Mouse (Mus musculus) neural tube, embryonic 15.5 days (tissue): Measurements from ENCODE around the gene Mef2b. TPM values are rescaled to one million over a fixed set of nuclear protein-coding genes. Genes with fewer than 3 reads are reported as not detected.

Experiments
- ATAC-seq: fragments of 200-750 bp; cut with Nextera tagmentation; 2 replicates; pipeline ENCODE4 v1.8.0; 2017; ENCODE audit warnings: mild to moderate bottlenecking, moderate TSS enrichment, moderate library complexity; ENCODE audit not compliant: low FRiP score
- H3K27ac ChIP-seq: fragments of 300-500 bp; sonication (generic); replicated peaks from 2 replicates; pipeline ENCODE4 v1.5.1; 2015; ENCODE audit warnings: mild to moderate bottlenecking, inconsistent platforms
- H3K27me3 ChIP-seq: fragments of 300-500 bp; sonication (generic); replicated peaks from 2 replicates; pipeline ENCODE4 v1.6.1; 2015; ENCODE audit warnings: inconsistent platforms
- H3K36me3 ChIP-seq: fragments of 300-500 bp; sonication (generic); 2 replicates; pipeline ENCODE4 v1.6.1; 2015; ENCODE audit warnings: inconsistent platforms
- H3K4me1 ChIP-seq: fragments of 300-500 bp; sonication (generic); 2 replicates; pipeline ENCODE4 v1.6.1; 2015; ENCODE audit warnings: inconsistent platforms
- H3K4me2 ChIP-seq: fragments of 300-500 bp; sonication (generic); 2 replicates; pipeline ENCODE4 v1.6.1; 2015; ENCODE audit warnings: inconsistent platforms, mild to moderate bottlenecking, moderate library complexity
- H3K4me3 ChIP-seq: fragments of 300-500 bp; sonication (generic); replicated peaks from 2 replicates; pipeline ENCODE4 v1.5.1; 2015; ENCODE audit warnings: mild to moderate bottlenecking, inconsistent platforms
- H3K9ac ChIP-seq: fragments of 300-500 bp; sonication (generic); replicated peaks from 2 replicates; pipeline ENCODE4 v1.6.1; 2015; ENCODE audit warnings: mild to moderate bottlenecking, inconsistent platforms
- H3K9me3 ChIP-seq: fragments of 300-500 bp; sonication (generic); replicated peaks from 2 replicates; pipeline ENCODE4 v1.6.1; 2016; ENCODE audit warnings: inconsistent platforms
- WGBS: fragments of 180-500 bp; shearing (Covaris S2); methylation state at CpG from one replicate; pipeline ENCODE4 v1.1.7; 2015; ENCODE audit warnings: mixed read lengths; 5-methylcytosine and 5-hydroxymethylcytosine counted together
- polyA plus RNA-seq: library from polyadenylated mRNA; unstranded; fragments of >200 nt; fragmentation: Nextera tagmentation; extraction: Ambion mirVana; gene quantifications from 2 replicates; pipeline ENCODE4 v1.2.1, GENCODE M21; 2015

The Mef2b gene
- polyA plus RNA-seq, 1 experiment from 2014 or later, result 1.4 TPM

- H3K9ac ChIP-seq, result no peak overlapping the region
- no peaks in the 10 kb centered on the region for H3K4me1 ChIP-seq
- no peaks in the 10 kb centered on the region for H3K9me3 ChIP-seq
- H3K27me3 ChIP-seq, result no peaks in the 10 kb centered on the region
- no peak overlapping the region for H3K27ac ChIP-seq
- H3K36me3 ChIP-seq, result peaks cover 42% of the 10 kb centered on the region
- H3K4me2 ChIP-seq, result no peak overlapping the region
- 78% methylated on average over 7 of the region's 7 CpGs for WGBS
- no peak overlapping the region for H3K4me3 ChIP-seq
- ATAC-seq, result no peak
These were observed 49.2 kb downstream of the Mef2b start for GRCm38 (mm10) chr8:70188707-70189106.

DNA sequence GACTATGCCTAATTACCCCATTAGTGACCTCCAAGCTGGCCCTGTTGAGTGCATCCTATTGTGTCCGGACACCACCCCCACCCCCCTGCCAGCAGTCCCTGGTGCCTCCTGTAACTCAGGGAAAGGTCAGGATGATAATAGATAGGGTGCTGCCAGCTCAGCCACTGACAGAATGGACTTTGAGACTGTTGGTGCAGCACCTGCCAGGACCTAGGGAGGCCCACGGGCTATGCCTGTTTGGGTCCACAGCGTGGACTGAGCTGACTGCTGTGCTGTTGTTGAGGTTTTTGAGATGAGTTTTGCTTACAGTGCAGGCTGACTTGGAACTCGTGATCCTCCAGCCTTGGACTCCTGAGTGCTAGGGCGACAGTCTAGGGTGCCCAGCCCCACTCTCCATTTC is 53.7 kb downstream of the Mef2b start:
- no peak overlapping the region for H3K27ac ChIP-seq
- H3K9me3 ChIP-seq, result no peaks in the 10 kb centered on the region
- no peaks in the 10 kb centered on the region for H3K27me3 ChIP-seq
- peaks cover 5% of the 10 kb centered on the region; the same call in 1 of the 2 replicates for H3K4me1 ChIP-seq
- WGBS, result 54% methylated on average over 5 of the region's 5 CpGs
- no peak overlapping the region for H3K9ac ChIP-seq
- no peak overlapping the region for H3K4me2 ChIP-seq
- no peak for ATAC-seq
- H3K36me3 ChIP-seq, result peaks cover 32% of the 10 kb centered on the region
- H3K4me3 ChIP-seq, result no peak overlapping the region

DNA sequence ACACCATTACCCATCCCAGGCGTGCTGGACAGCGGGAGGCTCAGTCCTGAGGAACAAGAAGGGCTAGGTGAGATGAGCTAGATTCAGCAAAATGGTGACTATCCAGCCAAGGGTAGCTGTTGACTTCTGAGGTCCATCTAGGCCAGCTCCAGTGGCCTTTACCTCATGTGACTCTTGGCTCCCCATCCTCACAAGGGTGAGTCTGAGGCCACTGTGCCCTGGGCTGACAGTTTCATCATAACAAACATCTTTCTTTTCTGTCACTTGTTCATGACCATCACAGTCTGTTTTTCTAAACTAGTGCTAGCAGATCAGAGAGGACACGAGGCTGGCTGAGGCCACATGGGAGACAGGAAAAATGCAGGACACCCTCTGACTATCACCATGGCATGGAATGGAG is 54.7 kb downstream of the Mef2b start:
- Histone ChIP-seq H3K27ac (no peak overlapping the region), H3K4me2 (no peak overlapping the region), H3K9ac (no peak overlapping the region), H3K4me1 (peaks cover 5% of the 10 kb centered on the region; the same call in 1 of the 2 replicates), H3K4me3 (no peak overlapping the region), H3K36me3 (peaks cover 25% of the 10 kb centered on the region), H3K9me3 (no peaks in the 10 kb centered on the region), H3K27me3 (no peaks in the 10 kb centered on the region)
- ATAC-seq, result no peak
- WGBS, result 83% methylated on average over 3 of the region's 3 CpGs

DNA sequence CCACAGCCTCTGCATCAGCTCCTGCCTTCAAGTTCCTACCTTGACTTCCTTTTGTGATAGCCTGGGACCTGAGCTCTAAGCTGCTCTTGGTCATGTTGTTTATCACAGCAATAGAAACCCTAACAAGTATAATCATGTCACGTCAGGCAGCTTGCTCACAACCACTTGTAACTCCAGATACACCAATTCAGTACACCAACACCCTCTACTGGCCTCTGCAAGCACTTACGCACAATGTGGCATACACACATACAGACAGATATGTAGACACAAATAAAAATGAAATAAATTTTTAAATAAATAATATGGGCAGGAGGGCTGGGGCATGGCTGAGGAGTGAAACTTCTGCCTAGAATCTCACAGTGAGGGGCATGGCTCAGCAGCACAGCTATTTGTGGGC is 56.3 kb downstream of the Mef2b start:
- 80% methylated on average over 2 of the region's 2 CpGs for WGBS
- Histone ChIP-seq H3K9me3 (no peaks in the 10 kb centered on the region), H3K36me3 (peaks cover 15% of the 10 kb centered on the region), H3K27ac (no peak overlapping the region), H3K4me2 (no peak overlapping the region), H3K9ac (no peak overlapping the region), H3K27me3 (no peaks in the 10 kb centered on the region), H3K4me3 (no peak overlapping the region), H3K4me1 (peaks cover 9% of the 10 kb centered on the region; the same call in 1 of the 2 replicates)
- ATAC-seq, result no peak

DNA sequence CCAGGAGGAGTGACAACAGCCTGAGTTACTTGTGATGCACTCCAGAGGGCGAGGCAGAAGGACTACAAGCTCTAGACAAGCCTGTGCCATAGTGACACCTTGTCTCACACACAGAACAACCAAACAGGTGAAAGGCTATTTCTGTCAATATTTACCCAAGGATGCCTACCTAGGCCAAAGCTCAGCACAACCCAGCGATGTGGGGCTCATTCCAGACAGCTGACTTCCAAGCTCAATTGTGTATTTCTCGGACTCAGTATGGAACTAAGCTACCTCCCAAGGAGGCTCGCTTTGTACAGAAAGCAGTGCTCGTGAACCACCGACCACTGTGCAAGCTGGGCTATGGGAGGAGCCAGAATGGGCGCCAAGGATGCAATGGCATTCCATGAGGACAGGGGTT is 58.1 kb downstream of the Mef2b start:
- Histone ChIP-seq H3K36me3 (peaks cover 4% of the 10 kb centered on the region), H3K4me1 (peaks cover 9% of the 10 kb centered on the region; the same call in 1 of the 2 replicates), H3K27ac (no peak overlapping the region), H3K27me3 (no peaks in the 10 kb centered on the region), H3K4me3 (no peak overlapping the region), H3K9me3 (no peaks in the 10 kb centered on the region), H3K4me2 (no peak overlapping the region), H3K9ac (no peak overlapping the region)
- 48% methylated on average over 7 of the region's 7 CpGs for WGBS
- ATAC-seq, result no peak

DNA sequence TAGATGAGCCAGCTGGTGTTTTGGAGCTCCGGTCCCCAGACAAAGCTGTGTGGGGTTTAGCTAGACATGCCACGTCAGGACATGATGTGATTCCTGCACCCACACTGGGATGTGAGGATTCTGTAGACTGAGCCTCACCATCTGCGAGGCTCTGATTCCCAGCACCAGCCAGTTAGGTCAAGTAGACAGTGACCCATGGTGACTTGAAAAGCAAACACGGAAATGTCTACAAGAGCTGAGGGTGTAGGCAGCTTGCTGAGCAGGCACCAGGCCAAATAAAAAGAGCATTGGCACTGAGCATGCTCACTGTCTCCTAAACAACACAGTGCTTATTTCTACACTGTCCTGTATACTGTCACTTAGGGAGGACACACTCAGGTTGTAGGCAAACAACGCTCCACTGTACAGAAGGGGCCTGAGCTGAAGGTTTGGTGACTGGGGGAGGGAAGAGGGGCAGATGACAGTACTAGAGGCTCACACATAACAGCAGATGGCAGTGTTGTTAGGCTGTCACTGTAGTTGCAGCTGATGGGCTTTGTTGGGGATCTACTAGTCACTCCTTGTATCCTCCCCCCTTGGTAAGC is 60.7 kb downstream of the Mef2b start:
- ATAC-seq, result no peak; the same call in 1 of the 2 replicates
- H3K9me3 ChIP-seq, result no peaks in the 10 kb centered on the region
- H3K4me1 ChIP-seq, result peaks cover 9% of the 10 kb centered on the region; the same call in 1 of the 2 replicates
- no peaks in the 10 kb centered on the region for H3K27me3 ChIP-seq
- 77% methylated on average over 5 of the region's 5 CpGs for WGBS
- H3K27ac ChIP-seq, result no peak overlapping the region
- H3K36me3 ChIP-seq, result no peaks in the 10 kb centered on the region
- no peak overlapping the region for H3K9ac ChIP-seq
- no peak overlapping the region for H3K4me2 ChIP-seq
- no peak overlapping the region for H3K4me3 ChIP-seq

- peaks cover 9% of the 10 kb centered on the region; the same call in 1 of the 2 replicates for H3K4me1 ChIP-seq
- no peaks in the 10 kb centered on the region for H3K36me3 ChIP-seq
- no peak overlapping the region for H3K27ac ChIP-seq
- H3K4me3 ChIP-seq, result no peak overlapping the region
- ATAC-seq, result no peak
- no peak overlapping the region for H3K4me2 ChIP-seq
- H3K9me3 ChIP-seq, result no peaks in the 10 kb centered on the region
- 87% methylated on average over 3 of the region's 3 CpGs for WGBS
- no peaks in the 10 kb centered on the region for H3K27me3 ChIP-seq
- H3K9ac ChIP-seq, result no peak overlapping the region
These were observed 61.9 kb downstream of the Mef2b start for GRCm38 (mm10) chr8:70201417-70201816.

GRCm38 (mm10) chr8:70203072-70203471 is 63.6 kb downstream of the Mef2b start:
- no peaks in the 10 kb centered on the region for H3K27me3 ChIP-seq
- 70% methylated on average over 4 of the region's 4 CpGs for WGBS
- no peak overlapping the region for H3K4me3 ChIP-seq
- no peak overlapping the region for H3K9ac ChIP-seq
- H3K27ac ChIP-seq, result no peak overlapping the region
- ATAC-seq, result no peak
- peaks cover 6% of the 10 kb centered on the region; the same call in 1 of the 2 replicates for H3K4me1 ChIP-seq
- H3K4me2 ChIP-seq, result no peak overlapping the region
- H3K36me3 ChIP-seq, result no peaks in the 10 kb centered on the region
- H3K9me3 ChIP-seq, result no peaks in the 10 kb centered on the region

- no peak overlapping the region for H3K27ac ChIP-seq
- no peaks in the 10 kb centered on the region for H3K9me3 ChIP-seq
- no peaks in the 10 kb centered on the region for H3K36me3 ChIP-seq
- H3K4me3 ChIP-seq, result no peak overlapping the region
- no peak for ATAC-seq
- no peak overlapping the region for H3K4me2 ChIP-seq
- no peaks in the 10 kb centered on the region for H3K27me3 ChIP-seq
- 69% methylated on average over 1 of the region's 1 CpGs for WGBS
- no peak overlapping the region for H3K9ac ChIP-seq
- H3K4me1 ChIP-seq, result peaks cover 5% of the 10 kb centered on the region; the same call in 1 of the 2 replicates
These were observed 65.2 kb downstream of the Mef2b start for GRCm38 (mm10) chr8:70204757-70205156.

DNA sequence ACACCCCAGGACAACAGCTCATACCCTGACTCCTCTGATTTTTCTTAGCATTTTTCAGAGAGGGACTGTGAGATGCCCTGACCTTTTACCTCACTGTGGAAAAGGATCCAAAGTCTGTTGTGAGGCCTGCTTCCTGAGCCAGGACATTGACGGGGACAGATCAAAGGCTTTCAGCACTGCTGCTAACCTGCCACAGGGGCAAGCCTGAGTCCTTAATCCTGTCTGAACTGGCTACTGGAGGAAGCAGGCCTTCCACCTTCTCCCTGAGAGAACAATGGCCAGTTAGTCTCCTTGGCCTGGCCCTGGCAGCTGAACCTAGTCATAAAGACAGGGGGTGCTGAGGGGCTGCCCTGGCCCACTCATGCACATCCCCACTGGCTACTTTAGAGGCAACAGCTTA is 68.6 kb downstream of the Mef2b start:
- 53% methylated on average over 1 of the region's 1 CpGs for WGBS
- H3K4me3 ChIP-seq, result no peak overlapping the region
- H3K27me3 ChIP-seq, result 0 out of 2 replicates have a peak, but pooled peaks cover 6% of the 10 kb centered on the region
- H3K9me3 ChIP-seq, result no peaks in the 10 kb centered on the region
- no peak for ATAC-seq
- no peak overlapping the region for H3K27ac ChIP-seq
- H3K4me1 ChIP-seq, result peaks cover 22% of the 10 kb centered on the region
- H3K9ac ChIP-seq, result no peak overlapping the region
- H3K36me3 ChIP-seq, result no peaks in the 10 kb centered on the region
- no peak overlapping the region for H3K4me2 ChIP-seq

DNA sequence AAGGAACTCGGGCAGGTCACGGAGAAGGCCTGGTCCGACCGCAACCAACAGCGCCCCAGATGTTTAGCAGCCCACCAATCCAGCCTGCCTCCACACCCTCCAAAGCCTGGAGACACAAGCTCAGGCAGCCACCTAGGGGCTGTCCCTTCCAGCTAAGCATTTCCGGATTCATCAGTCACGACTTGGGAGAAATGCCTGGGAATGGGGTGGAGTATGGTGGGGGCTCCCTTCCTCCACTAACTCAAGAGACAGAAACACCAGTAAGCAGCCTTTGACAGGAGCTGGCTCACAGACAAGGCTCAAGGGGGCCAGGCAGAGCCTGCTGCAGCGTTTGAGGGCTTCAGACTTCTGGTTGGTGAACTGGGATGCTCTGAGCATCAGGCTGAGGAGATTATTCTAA is 71.0 kb downstream of the Mef2b start:
- Histone ChIP-seq H3K27ac (no peak overlapping the region), H3K9ac (0 out of 2 replicates have a peak overlapping the region, but pooled peaks have one; percentile 67), H3K4me3 (no peak overlapping the region), H3K27me3 (0 out of 2 replicates have a peak, but pooled peaks cover 6% of the 10 kb centered on the region), H3K4me2 (peak overlapping the region; percentile 86), H3K36me3 (no peaks in the 10 kb centered on the region), H3K9me3 (no peaks in the 10 kb centered on the region), H3K4me1 (peaks cover 24% of the 10 kb centered on the region)
- WGBS, result 37% methylated on average over 8 of the region's 8 CpGs
- ATAC-seq, result no peak

DNA sequence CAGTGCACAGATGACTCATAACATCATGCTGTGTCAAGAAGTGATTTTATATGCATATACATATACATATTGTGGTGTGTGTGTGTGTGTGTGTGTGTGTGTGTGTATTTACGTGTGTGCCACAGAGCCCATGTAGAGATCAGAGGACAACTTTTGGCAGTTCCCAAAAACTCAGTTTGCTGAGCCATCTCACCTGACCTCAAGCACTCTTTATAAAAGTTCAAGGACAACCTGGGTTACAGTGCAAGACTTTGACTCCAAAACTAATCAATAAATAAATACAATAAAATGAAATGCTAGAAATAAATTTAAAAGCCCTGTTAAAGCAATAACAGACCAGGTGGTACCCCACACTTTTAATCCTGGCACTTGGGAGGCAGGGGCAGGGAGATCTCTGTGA is 71.8 kb downstream of the Mef2b start:
- peak overlapping the region; percentile 67 for H3K9ac ChIP-seq
- no peaks in the 10 kb centered on the region for H3K9me3 ChIP-seq
- H3K27me3 ChIP-seq, result 0 out of 2 replicates have a peak, but pooled peaks cover 6% of the 10 kb centered on the region
- H3K36me3 ChIP-seq, result no peaks in the 10 kb centered on the region
- no peak overlapping the region for H3K27ac ChIP-seq
- peaks cover 24% of the 10 kb centered on the region for H3K4me1 ChIP-seq
- 89% methylated on average over 1 of the region's 1 CpGs for WGBS
- ATAC-seq, result no peak
- H3K4me2 ChIP-seq, result peak overlapping the region; percentile 86
- H3K4me3 ChIP-seq, result peak overlapping the region; percentile 76
